Mouse (Mus musculus): ENCODE results near the gene Dsp. TPM values are rescaled to one million over a fixed set of nuclear protein-coding genes. Genes with fewer than 3 reads are reported as not detected.

Dsp gene
- polyA plus RNA-seq (2017; shearing (Covaris generic)): under 1 TPM; 0.10 to 0.33 TPM

GRCm38 (mm10) chr13:38151069-38151588 is at the start of gene Dsp:
Gene Dsp (plus strand): TSS chr13:38151294.

DNA sequence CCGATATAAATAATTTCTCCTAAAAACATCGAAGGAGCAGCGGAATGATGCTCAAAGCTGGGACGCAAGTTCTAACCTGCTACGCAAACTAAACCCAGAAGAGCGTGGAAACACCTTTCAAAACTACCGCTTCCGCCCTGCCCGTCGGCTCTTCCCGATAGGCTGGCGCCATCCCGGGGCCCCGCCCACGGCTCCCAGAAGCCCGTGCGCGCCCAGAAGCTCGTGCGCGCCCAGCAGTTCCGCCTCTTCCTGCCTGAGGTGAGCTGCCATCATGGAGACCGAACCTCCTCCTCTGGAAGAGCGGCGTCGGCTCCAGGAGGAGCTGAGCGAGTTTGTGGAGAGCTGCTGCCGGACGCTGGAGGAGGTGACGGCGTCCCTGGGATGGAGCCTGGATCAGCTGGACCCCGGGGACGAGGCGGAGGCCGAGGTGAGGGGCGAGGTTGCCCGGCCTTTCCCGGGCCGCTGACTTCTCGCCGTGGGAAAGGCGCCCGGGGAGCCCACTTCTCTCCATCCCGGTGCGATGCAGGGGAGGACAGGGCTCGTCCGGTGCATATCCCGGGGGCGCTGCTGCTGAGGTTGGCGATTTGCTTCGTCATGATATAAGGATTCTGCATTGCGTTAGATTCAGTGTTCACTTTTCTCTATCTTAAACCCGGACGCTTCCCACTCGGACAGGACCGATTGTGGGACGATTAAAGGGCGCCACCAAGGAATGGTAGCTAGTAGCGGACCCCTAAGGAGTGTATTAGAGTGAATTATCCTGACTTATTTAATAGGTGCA is 53.8 kb downstream of the Dsp start, which contains the start of gene Snrnp48:
Snrnp48 (plus strand) TSS at position 237 of the 781 bp plus-strand sequence.

Other genes starting within 250 kb of the Dsp start
- gene Ssr1, start 157.1 kb upstream of the Dsp start, polyA plus RNA-seq (2017; shearing (Covaris generic)): 10 to 100 TPM; 53.6 to 75.1 TPM
- 100 to 1,000 TPM in 1 of 2 experiments, 10 to 100 TPM in 1; 86.8 to 116 TPM for gene Riok1, start 114.3 kb upstream of the Dsp start, polyA plus RNA-seq (2017; shearing (Covaris generic))
- 1 to 10 TPM in 1 of 2 experiments, under 1 TPM in 1; 0.92 to 1.3 TPM for gene Cage1, start 114.2 kb upstream of the Dsp start, polyA plus RNA-seq (2017; shearing (Covaris generic))
- 10 to 100 TPM; 53.7 to 56.3 TPM for gene Snrnp48, start 53.6 kb downstream of the Dsp start, polyA plus RNA-seq (2017; shearing (Covaris generic))
- under 1 TPM; 0.18 to 0.29 TPM for gene Bmp6, start 193.8 kb downstream of the Dsp start, polyA plus RNA-seq (2017; shearing (Covaris generic))